Mouse (Mus musculus) liver, postnatal 0 days (tissue): ENCODE data around the gene Gucd1. TPM values are rescaled to one million over a fixed set of nuclear protein-coding genes. Genes with fewer than 3 reads are reported as not detected.
A peak's percentile ranks its signal among the peaks of the same experiment; 100 is the strongest.

Experiments
- ATAC-seq: fragments of 200-750 bp; cut with Nextera tagmentation; 2 replicates; pipeline ENCODE4 v1.8.0; 2017; ENCODE audit warnings: mild to moderate bottlenecking, moderate library complexity
- DNase-seq: peaks from one replicate; pipeline ENCODE4 v3.0.0-alpha.2; 2016
- H3K27ac ChIP-seq: fragments of 300-500 bp; sonication (generic); 2 replicates; pipeline ENCODE4 v1.5.1; 2014; ENCODE audit warnings: antibody characterized with exemption, moderate library complexity, mild to moderate bottlenecking, low read depth
- H3K27me3 ChIP-seq: fragments of 300-500 bp; sonication (generic); 2 replicates; pipeline ENCODE4 v1.6.1; 2014; ENCODE audit warnings: low read length, control low read depth, mixed read lengths; ENCODE audit not compliant: insufficient read depth
- H3K36me3 ChIP-seq: fragments of 300-500 bp; sonication (generic); replicated peaks from 2 replicates; pipeline ENCODE4 v1.6.1; 2014; ENCODE audit warnings: mild to moderate bottlenecking, control low read depth, low read length, moderate library complexity, mixed read lengths; ENCODE audit not compliant: insufficient read depth
- H3K4me1 ChIP-seq: fragments of 300-500 bp; sonication (generic); 2 replicates; pipeline ENCODE4 v1.6.1; 2014; ENCODE audit warnings: antibody characterized with exemption, mild to moderate bottlenecking, control low read depth; ENCODE audit not compliant: insufficient read depth
- H3K4me2 ChIP-seq: fragments of 300-500 bp; sonication (generic); 2 replicates; pipeline ENCODE4 v1.6.1; 2014; ENCODE audit warnings: low read depth, mild to moderate bottlenecking, low read length, moderate library complexity, mixed read lengths
- H3K4me3 ChIP-seq: fragments of 300-500 bp; sonication (generic); 2 replicates; pipeline ENCODE4 v1.5.1; 2014; ENCODE audit warnings: low read depth, low read length
- H3K9ac ChIP-seq: fragments of 300-500 bp; sonication (generic); replicated peaks from 2 replicates; pipeline ENCODE4 v1.6.1; 2014; ENCODE audit warnings: mild to moderate bottlenecking, moderate library complexity
- H3K9me3 ChIP-seq: fragments of 300-500 bp; sonication (generic); 2 replicates; pipeline ENCODE4 v1.6.1; 2016; ENCODE audit warnings: mild to moderate bottlenecking, control low read depth, low read length, mixed read lengths
- CTCF ChIP-seq: sonication (generic); IDR thresholded peaks from 2 replicates; pipeline ENCODE4 v1.5.1; 2016; ENCODE audit warnings: antibody characterized with exemption, low read depth
- EP300 ChIP-seq: IDR thresholded peaks from 2 replicates; pipeline ENCODE4 v1.6.1; 2016; ENCODE audit warnings: antibody characterized with exemption, low read depth, mild to moderate bottlenecking
- WGBS: fragments of 180-500 bp; shearing (Covaris S2); extraction: QIAGEN DNeasy Blood & Tissue Kit; methylation state at CpG from one replicate; pipeline ENCODE4 v1.1.7; 2014; ENCODE audit not compliant: insufficient replicate concordance; 5-methylcytosine and 5-hydroxymethylcytosine counted together
- polyA plus RNA-seq: library from polyadenylated mRNA; unstranded; fragments of >200 nt; fragmentation: Nextera tagmentation; extraction: Ambion mirVana; gene quantifications from 2 replicates; pipeline ENCODE4 v1.2.1, GENCODE M21; 2015

The Gucd1 gene
- polyA plus RNA-seq, 1 experiment from 2014 or later = 45.6 TPM

GRCm38 (mm10) chr10:75304049-75304405 lies 213.7 kb downstream of the Gucd1 start:
- Histone ChIP-seq H3K4me3 (no peak overlapping the region), H3K36me3 (peaks cover 35% of the 10 kb centered on the region), H3K27ac (peak overlapping the region; percentile 60), H3K9me3 (no peaks in the 10 kb centered on the region), H3K4me2 (no peak overlapping the region), H3K4me1 (peaks cover 21% of the 10 kb centered on the region), H3K27me3 (no peaks in the 10 kb centered on the region), H3K9ac (no peak overlapping the region)
- no peak for DNase-seq
- ATAC-seq = no peak
- 77% methylated on average over 5 of the region's 5 CpGs for WGBS
- TF ChIP-seq CTCF (no peak), EP300 (no peak)

GRCm38 (mm10) chr10:75303324-75304048 lies 214.3 kb downstream of the Gucd1 start:
- H3K4me1 ChIP-seq = peaks cover 21% of the 10 kb centered on the region
- no peaks in the 10 kb centered on the region for H3K27me3 ChIP-seq
- WGBS = 50% methylated on average over 8 of the region's 8 CpGs
- H3K4me3 ChIP-seq = no peak overlapping the region
- TF ChIP-seq CTCF = no peak
- no peak for TF ChIP-seq EP300
- H3K4me2 ChIP-seq = no peak overlapping the region
- ATAC-seq (no peak), DNase-seq (no peak)
- H3K9ac ChIP-seq = no peak overlapping the region
- peaks cover 32% of the 10 kb centered on the region for H3K36me3 ChIP-seq
- peak overlapping the region; percentile 60; the same call in 1 of the 2 replicates for H3K27ac ChIP-seq
- H3K9me3 ChIP-seq = no peaks in the 10 kb centered on the region

DNA sequence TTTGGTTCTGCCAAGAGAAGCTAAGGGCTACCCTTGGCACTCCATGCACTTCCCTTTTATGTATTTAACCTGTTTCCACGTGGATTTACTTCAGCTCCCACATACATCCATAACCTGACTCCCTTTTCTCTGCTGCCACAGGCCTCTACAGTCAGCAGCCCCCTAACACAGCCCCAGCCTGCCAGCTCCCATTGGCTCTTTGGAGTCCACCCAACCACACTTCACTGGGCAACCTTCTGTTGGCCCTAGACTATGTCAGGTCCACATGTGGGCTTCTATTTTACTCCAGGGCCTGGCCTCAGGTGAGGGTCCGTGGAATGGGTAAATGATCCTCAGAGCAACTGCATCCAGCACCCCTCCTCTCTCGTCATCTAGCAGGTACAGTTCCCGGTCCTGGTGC lies 215.2 kb downstream of the Gucd1 start:
- no peaks in the 10 kb centered on the region for H3K27me3 ChIP-seq
- TF ChIP-seq CTCF (no peak), EP300 (no peak)
- no peak overlapping the region for H3K9ac ChIP-seq
- no peaks in the 10 kb centered on the region for H3K9me3 ChIP-seq
- H3K4me2 ChIP-seq = no peak overlapping the region
- H3K36me3 ChIP-seq = peaks cover 24% of the 10 kb centered on the region
- H3K4me1 ChIP-seq = peaks cover 21% of the 10 kb centered on the region
- no peak for DNase-seq
- H3K27ac ChIP-seq = no peak overlapping the region
- H3K4me3 ChIP-seq = no peak overlapping the region
- 71% methylated on average over 4 of the region's 4 CpGs for WGBS
- ATAC-seq = no peak

GRCm38 (mm10) chr10:75301937-75302336 lies 215.8 kb downstream of the Gucd1 start:
- Histone ChIP-seq H3K27ac (no peak overlapping the region), H3K4me1 (peaks cover 21% of the 10 kb centered on the region)
- WGBS = 37% methylated on average over 4 of the region's 4 CpGs

DNA sequence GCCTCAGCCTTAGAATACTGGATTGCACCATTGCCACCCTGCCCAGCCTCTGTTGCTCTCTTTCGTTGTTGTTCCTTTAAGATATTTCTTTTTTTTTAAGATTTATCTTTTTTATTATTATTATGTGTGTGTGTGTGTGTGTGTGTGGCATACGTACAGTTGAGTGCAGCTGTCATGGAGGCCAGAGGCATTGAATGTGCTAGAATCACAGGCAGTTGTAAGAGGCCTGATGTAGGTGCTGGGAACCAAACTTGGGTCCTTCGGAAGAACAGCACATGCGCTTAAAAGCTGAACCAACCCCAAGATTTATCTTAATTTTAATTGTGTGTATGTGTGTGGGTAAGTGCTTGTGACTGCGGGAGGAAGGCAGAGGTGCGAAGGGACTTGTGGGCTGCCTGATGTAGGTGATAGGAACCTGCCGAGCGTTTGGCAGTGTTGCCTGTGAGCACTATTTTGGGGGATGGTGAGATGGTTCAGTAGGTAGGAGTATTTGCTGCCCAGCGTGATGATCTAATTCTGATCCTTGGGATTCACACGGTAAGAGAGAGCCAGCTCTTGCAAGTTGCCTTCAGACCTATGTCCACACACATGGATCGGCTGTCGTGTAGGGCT lies 216.5 kb downstream of the Gucd1 start:
- Histone ChIP-seq H3K4me3 (no peak overlapping the region), H3K9ac (no peak overlapping the region), H3K27ac (no peak overlapping the region), H3K27me3 (no peaks in the 10 kb centered on the region), H3K4me1 (peaks cover 21% of the 10 kb centered on the region), H3K4me2 (no peak overlapping the region), H3K9me3 (no peaks in the 10 kb centered on the region), H3K36me3 (peaks cover 14% of the 10 kb centered on the region)
- no peak for DNase-seq
- ATAC-seq = no peak
- TF ChIP-seq EP300 = no peak
- TF ChIP-seq CTCF = no peak
- WGBS = 69% methylated on average over 12 of the region's 12 CpGs

More at GRCm38 (mm10) chr10:75301937-75302336, 215.8 kb downstream of the Gucd1 start:
- Histone ChIP-seq H3K27me3 (no peaks in the 10 kb centered on the region), H3K9me3 (no peaks in the 10 kb centered on the region), H3K4me3 (no peak overlapping the region), H3K9ac (no peak overlapping the region), H3K36me3 (peaks cover 18% of the 10 kb centered on the region), H3K4me2 (no peak overlapping the region)
- ATAC-seq = peak; percentile 65
- no peak for DNase-seq
- no peak for TF ChIP-seq CTCF
- 0 out of 2 replicates have a peak, but pooled peaks have one; percentile 29 for TF ChIP-seq EP300

Other genes starting within 250 kb of the Gucd1 start
- gene Adora2a, start 201.1 kb downstream of the Gucd1 start, polyA plus RNA-seq = 1.8 and 1.9 TPM in 2 replicates
- gene Upb1, start 116.9 kb downstream of the Gucd1 start, polyA plus RNA-seq = 84.2 and 103 TPM in 2 replicates
- gene Snrpd3, start 421 bp downstream of the Gucd1 start, polyA plus RNA-seq = 51.9 and 58.8 TPM in 2 replicates
- 0.05 and 0.06 TPM in 2 replicates for gene Lrrc75b, start 42.4 kb upstream of the Gucd1 start, polyA plus RNA-seq
- 27.4 and 28.6 TPM in 2 replicates for gene Ggt1, start 43.6 kb upstream of the Gucd1 start, polyA plus RNA-seq
- gene Ggt5, start 71.4 kb upstream of the Gucd1 start, polyA plus RNA-seq = 0.81 and 1.4 TPM in 2 replicates
- 1.6 TPM in 2 replicates for gene Susd2, start 126.0 kb upstream of the Gucd1 start, polyA plus RNA-seq
- 8.2 and 9.1 TPM in 2 replicates for gene Cabin1, start 246.4 kb upstream of the Gucd1 start, polyA plus RNA-seq